Mouse (Mus musculus): Measurements from ENCODE around the gene Gm49383. TPM values are rescaled to one million over a fixed set of nuclear protein-coding genes. Genes with fewer than 3 reads are reported as not detected.

Gene Gm49383
- total RNA-seq (2023): 1 to 10 TPM; 5.2 to 5.5 TPM

GRCm38 (mm10) chr12:69196444-69197377 is at the start of gene Gm49383:
TSS of gene Gm49383 (minus strand) at chr12:69197104.

GRCm38 (mm10) chr12:69240876-69241275 is 44.0 kb upstream of the Gm49383 start, which contains the start of gene Klhdc1:
TSS of gene Klhdc1 (plus strand) at chr12:69241176.

GRCm38 (mm10) chr12:69227776-69228466 is 31.0 kb upstream of the Gm49383 start, which contains the start of gene Pole2:
TSS of gene Pole2 (minus strand) at chr12:69228195.

GRCm38 (mm10) chr12:69204052-69204833 is 7.3 kb upstream of the Gm49383 start, which contains the start of gene Gm49384:
TSS of gene Gm49384 (minus strand) at chr12:69204267.

GRCm38 (mm10) chr12:69198164-69198535 is 1.2 kb upstream of the Gm49383 start, which contains the start of gene Dnaaf2:
TSS of gene Dnaaf2 (minus strand) at chr12:69198429.

GRCm38 (mm10) chr12:69183583-69184308 is 13.2 kb downstream of the Gm49383 start, which contains the start of the genes Rpl36al and Mgat2:
TSS of gene Rpl36al (minus strand) at chr12:69184083.
TSS of gene Mgat2 (plus strand) at chr12:69184157.

GRCm38 (mm10) chr12:69168461-69169106 is 28.3 kb downstream of the Gm49383 start, which contains the start of gene Lrr1:
TSS of gene Lrr1 (plus strand) at chr12:69168814.

GRCm38 (mm10) chr12:69158765-69159577 is 37.9 kb downstream of the Gm49383 start, which contains the start of gene Rps29:
TSS of gene Rps29 (minus strand) at chr12:69159186.

Other genes with a start within 250 kb of the Gm49383 start
- 1,000 to 10,000 TPM; 1,662 to 1,683 TPM for gene Rps29, start 37.9 kb downstream of the Gm49383 start, total RNA-seq (2023)
- gene Lrr1, start 28.3 kb downstream of the Gm49383 start, total RNA-seq (2023): 1 to 10 TPM; 4.7 to 5.9 TPM
- 100 to 1,000 TPM; 236 to 244 TPM for gene Rpl36al, start 13.0 kb downstream of the Gm49383 start, total RNA-seq (2023)
- 10 to 100 TPM; 31.6 to 34.1 TPM for gene Mgat2, start 12.9 kb downstream of the Gm49383 start, total RNA-seq (2023)
- 1 to 10 TPM; 1.5 to 1.8 TPM for gene Dnaaf2, start 1.3 kb upstream of the Gm49383 start, total RNA-seq (2023)
- gene Gm49384, start 7.2 kb upstream of the Gm49383 start, total RNA-seq (2023): 1 to 10 TPM; 7.3 to 7.7 TPM
- 10 to 100 TPM; 11.0 to 11.7 TPM for gene Pole2, start 31.1 kb upstream of the Gm49383 start, total RNA-seq (2023)
- 1 to 10 TPM in 1 of 2 experiments, under 1 TPM in 1; 0.51 to 1.0 TPM for gene Klhdc1, start 44.1 kb upstream of the Gm49383 start, total RNA-seq (2023)
- 10 to 100 TPM; 21.8 to 22.7 TPM for gene Klhdc2, start 99.6 kb upstream of the Gm49383 start, total RNA-seq (2023)
- 10 to 100 TPM; 28.9 to 36.5 TPM for gene Nemf, start 160.1 kb upstream of the Gm49383 start, total RNA-seq (2023)
- gene Arf6, start 175.0 kb upstream of the Gm49383 start, total RNA-seq (2023): 100 to 1,000 TPM; 129 to 130 TPM
- gene Gm9887, start 175.4 kb upstream of the Gm49383 start, total RNA-seq (2023): not detected